Mouse (Mus musculus) spleen, adult 2 months (tissue): ENCODE data around the gene Blvrb.
"Not testable (repeated sequence)": the region's sequence is repeated elsewhere in the genome, so short reads cannot be mapped to it uniquely, and the experiment has no call there.

Experiments used
- CTCF ChIP-seq: fragments of 200-500 bp; IDR thresholded peaks from 2 replicates; pipeline ENCODE4 v1.5.1; 2011; ENCODE audit warnings: mild to moderate bottlenecking, inconsistent platforms; ENCODE audit not compliant: insufficient read depth, insufficient read length, insufficient replicate concordance; ENCODE audit errors: extremely low read depth
- POLR2A ChIP-seq: fragments of 200-500 bp; IDR thresholded peaks from 2 replicates; pipeline ENCODE4 v1.6.1; 2011; ENCODE audit warnings: low read depth, low read length, inconsistent platforms

- not testable (repeated sequence) for TF ChIP-seq CTCF, POLR2A
Observed at GRCm38 (mm10) chr7:27494659-27495367, 47.0 kb downstream of the Blvrb start.
